Mouse (Mus musculus) midbrain, embryonic 12.5 days (tissue): ENCODE results near the gene Med13l. TPM values are rescaled to one million over a fixed set of nuclear protein-coding genes. Genes with fewer than 3 reads are reported as not detected.

Source experiments
- ATAC-seq: fragments of 200-750 bp; cut with Nextera tagmentation; 2 replicates; pipeline ENCODE4 v1.8.0; 2017; ENCODE audit warnings: low read depth, moderate TSS enrichment, moderate library complexity; ENCODE audit not compliant: low FRiP score
- H3K27ac ChIP-seq: fragments of 300-500 bp; sonication (generic); replicated peaks from 2 replicates; pipeline ENCODE4 v1.5.1; 2016; ENCODE audit warnings: mild to moderate bottlenecking
- H3K27me3 ChIP-seq: fragments of 300-500 bp; sonication (generic); 2 replicates; pipeline ENCODE4 v1.6.1; 2016; ENCODE audit warnings: mild to moderate bottlenecking
- H3K36me3 ChIP-seq: fragments of 300-500 bp; sonication (generic); 2 replicates; pipeline ENCODE4 v1.6.1; 2016
- H3K4me1 ChIP-seq: fragments of 300-500 bp; sonication (generic); 2 replicates; pipeline ENCODE4 v1.6.1; 2016
- H3K4me2 ChIP-seq: fragments of 300-500 bp; sonication (generic); replicated peaks from 2 replicates; pipeline ENCODE4 v1.6.1; 2016; ENCODE audit warnings: mild to moderate bottlenecking, moderate library complexity
- H3K4me3 ChIP-seq: fragments of 300-500 bp; sonication (generic); 2 replicates; pipeline ENCODE4 v1.5.1; 2016; ENCODE audit warnings: mild to moderate bottlenecking
- H3K9ac ChIP-seq: fragments of 300-500 bp; sonication (generic); replicated peaks from 2 replicates; pipeline ENCODE4 v1.6.1; 2016; ENCODE audit warnings: mild to moderate bottlenecking, moderate library complexity
- H3K9me3 ChIP-seq: fragments of 300-500 bp; sonication (generic); 2 replicates; pipeline ENCODE4 v1.6.1; 2016; ENCODE audit warnings: mild to moderate bottlenecking
- WGBS: fragments of 180-500 bp; shearing (Covaris S2); methylation state at CpG from one replicate; pipeline ENCODE4 v1.1.7; 2016; 5-methylcytosine and 5-hydroxymethylcytosine counted together
- polyA plus RNA-seq: library from polyadenylated mRNA; unstranded; fragments of >200 nt; fragmentation: Nextera tagmentation; extraction: Ambion mirVana; gene quantifications from 2 replicates; pipeline ENCODE4 v1.2.1, GENCODE M21; 2016

Gene Med13l
- polyA plus RNA-seq, 1 experiment from 2014 or later, result 14.7 TPM

DNA sequence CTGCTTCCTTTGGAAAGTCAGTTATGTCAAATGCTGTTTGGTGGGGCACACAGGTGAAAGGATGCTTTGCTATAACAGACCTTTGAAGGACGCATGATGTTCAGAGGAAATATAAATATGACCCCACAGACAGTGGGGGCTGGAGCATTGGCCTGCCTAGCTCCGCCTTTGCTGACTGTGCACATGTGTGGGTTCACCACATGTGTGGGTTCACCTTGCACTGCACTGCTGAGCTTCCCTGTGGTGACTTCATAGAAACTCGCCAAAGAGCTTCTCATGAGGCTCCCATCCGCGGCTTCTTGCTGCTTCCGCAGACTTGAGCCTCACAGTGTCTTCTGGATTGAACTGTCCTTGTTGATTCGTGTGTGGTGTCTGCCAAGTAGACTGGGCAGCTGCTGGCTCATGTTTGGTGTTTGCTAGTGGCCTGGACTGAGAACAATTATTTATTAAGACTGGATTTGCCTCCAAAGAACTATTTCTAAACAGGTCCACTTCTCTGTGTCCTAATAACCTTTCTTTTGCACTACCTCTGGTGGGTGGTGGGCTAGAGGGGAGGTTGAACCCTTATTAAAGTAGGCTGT, 59.9 kb downstream of the Med13l start:
- Histone ChIP-seq H3K27ac (peak overlapping the region; percentile 42; the same call in 1 of the 2 replicates), H3K9ac (no peak overlapping the region), H3K4me1 (peaks cover 51% of the 10 kb centered on the region), H3K36me3 (no peaks in the 10 kb centered on the region), H3K27me3 (peaks cover 6% of the 10 kb centered on the region; the same call in 1 of the 2 replicates), H3K4me2 (no peak overlapping the region), H3K4me3 (no peak overlapping the region), H3K9me3 (no peaks in the 10 kb centered on the region)
- 85% methylated on average over 7 of the region's 7 CpGs for WGBS
- ATAC-seq, result peak; percentile 41; the same call in 1 of the 2 replicates

- no peak overlapping the region for H3K27ac ChIP-seq
- no peak overlapping the region for H3K9ac ChIP-seq
- ATAC-seq, result no peak
- H3K4me3 ChIP-seq, result no peak overlapping the region
- peaks cover 48% of the 10 kb centered on the region for H3K4me1 ChIP-seq
- H3K4me2 ChIP-seq, result no peak overlapping the region
- H3K9me3 ChIP-seq, result no peaks in the 10 kb centered on the region
- H3K36me3 ChIP-seq, result no peaks in the 10 kb centered on the region
- 85% methylated on average over 4 of the region's 4 CpGs for WGBS
- H3K27me3 ChIP-seq, result peaks cover 3% of the 10 kb centered on the region; the same call in 1 of the 2 replicates
Measured at GRCm38 (mm10) chr5:118621877-118622276, 61.4 kb downstream of the Med13l start.

DNA sequence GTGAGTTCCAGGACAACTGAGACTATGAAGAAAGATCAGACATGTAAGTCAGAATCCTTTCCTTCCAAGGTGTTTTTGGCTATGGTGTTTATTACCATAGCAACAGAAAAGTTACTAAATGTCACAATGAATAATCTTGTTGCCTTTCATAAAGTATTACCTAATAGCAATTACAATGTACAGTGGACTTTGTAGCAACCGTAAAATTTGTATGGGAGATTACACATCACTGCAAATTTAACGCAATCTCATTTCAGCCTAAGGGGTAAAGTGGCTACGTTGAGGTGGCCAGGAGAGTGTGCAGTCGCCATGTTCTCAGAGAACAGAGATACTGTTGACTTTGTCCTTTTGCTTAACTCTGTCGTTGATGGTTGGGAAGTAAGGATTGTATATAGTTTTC, 61.9 kb downstream of the Med13l start:
- H3K9me3 ChIP-seq, result no peaks in the 10 kb centered on the region

GRCm38 (mm10) chr5:118623797-118624196, 63.3 kb downstream of the Med13l start:
- Histone ChIP-seq H3K4me2 (no peak overlapping the region), H3K27me3 (no peaks in the 10 kb centered on the region), H3K36me3 (no peaks in the 10 kb centered on the region), H3K4me1 (peaks cover 29% of the 10 kb centered on the region), H3K4me3 (no peak overlapping the region), H3K27ac (no peak overlapping the region), H3K9me3 (no peaks in the 10 kb centered on the region), H3K9ac (no peak overlapping the region)
- ATAC-seq, result no peak
- WGBS, result 88% methylated on average over 5 of the region's 5 CpGs

More for the DNA sequence above, 61.9 kb downstream of the Med13l start:
- Histone ChIP-seq H3K9ac (no peak overlapping the region), H3K27ac (no peak overlapping the region), H3K4me3 (no peak overlapping the region), H3K27me3 (peaks cover 3% of the 10 kb centered on the region; the same call in 1 of the 2 replicates), H3K4me2 (no peak overlapping the region), H3K4me1 (peaks cover 43% of the 10 kb centered on the region), H3K36me3 (no peaks in the 10 kb centered on the region)
- ATAC-seq, result no peak
- 95% methylated on average over 5 of the region's 5 CpGs for WGBS

GRCm38 (mm10) chr5:118627630-118628029, 67.2 kb downstream of the Med13l start:
- 91% methylated on average over 5 of the region's 5 CpGs for WGBS
- Histone ChIP-seq H3K27me3 (no peaks in the 10 kb centered on the region), H3K4me3 (no peak overlapping the region), H3K9ac (no peak overlapping the region), H3K4me2 (no peak overlapping the region), H3K36me3 (no peaks in the 10 kb centered on the region), H3K27ac (no peak overlapping the region), H3K9me3 (no peaks in the 10 kb centered on the region), H3K4me1 (peaks cover 7% of the 10 kb centered on the region; the same call in 1 of the 2 replicates)
- no peak for ATAC-seq

DNA sequence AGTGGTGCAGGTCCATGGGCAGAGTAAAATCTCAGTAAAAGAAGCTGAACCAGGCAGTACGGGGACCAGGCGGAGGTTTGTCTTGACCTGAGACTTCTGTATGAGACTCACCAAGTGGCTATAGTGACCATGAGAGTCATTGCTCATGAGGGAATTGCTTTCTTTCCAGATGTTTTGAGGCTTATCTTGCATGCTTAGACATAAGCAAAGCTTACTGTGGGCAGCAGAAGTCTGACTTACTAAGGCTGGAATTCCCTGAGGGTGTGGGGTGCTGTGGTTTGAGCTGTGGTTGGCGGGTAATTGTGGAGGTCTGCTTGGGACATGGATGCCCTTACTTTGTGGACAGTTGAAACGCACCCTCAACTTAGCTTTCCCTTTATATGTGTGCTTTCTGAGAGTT, 67.7 kb downstream of the Med13l start:
- Histone ChIP-seq H3K27ac (no peak overlapping the region), H3K4me1 (peaks cover 7% of the 10 kb centered on the region; the same call in 1 of the 2 replicates), H3K27me3 (no peaks in the 10 kb centered on the region), H3K9me3 (no peaks in the 10 kb centered on the region), H3K4me3 (no peak overlapping the region), H3K36me3 (no peaks in the 10 kb centered on the region), H3K4me2 (no peak overlapping the region), H3K9ac (no peak overlapping the region)
- WGBS, result 93% methylated on average over 4 of the region's 4 CpGs
- ATAC-seq, result no peak

DNA sequence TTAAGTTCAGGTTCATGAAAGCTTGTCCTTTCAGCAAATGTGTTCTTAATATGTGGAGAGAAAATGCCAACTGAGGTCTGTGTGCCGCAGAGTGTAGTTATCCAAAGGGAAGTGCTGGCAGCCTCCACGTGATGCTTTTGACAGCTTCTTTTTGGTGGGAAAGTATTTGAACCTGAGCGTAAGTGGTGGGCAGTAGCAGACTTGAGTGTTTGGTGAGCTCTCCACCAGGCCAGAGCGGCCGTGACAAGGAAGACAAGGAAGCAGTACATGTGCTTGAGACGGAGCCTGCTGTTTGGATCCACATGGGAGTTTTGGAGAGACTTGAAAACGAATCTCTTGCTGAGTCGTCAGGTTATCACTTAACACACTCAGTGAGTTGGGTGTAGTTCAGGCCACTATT, 71.9 kb downstream of the Med13l start:
- H3K27ac ChIP-seq, result no peak overlapping the region
- 81% methylated on average over 8 of the region's 8 CpGs for WGBS
- no peak for ATAC-seq
- H3K9me3 ChIP-seq, result no peaks in the 10 kb centered on the region
- no peaks in the 10 kb centered on the region for H3K27me3 ChIP-seq
- H3K36me3 ChIP-seq, result no peaks in the 10 kb centered on the region
- H3K9ac ChIP-seq, result no peak overlapping the region
- no peak overlapping the region for H3K4me3 ChIP-seq
- H3K4me1 ChIP-seq, result peaks cover 23% of the 10 kb centered on the region
- H3K4me2 ChIP-seq, result no peak overlapping the region

GRCm38 (mm10) chr5:118633106-118633505, 72.6 kb downstream of the Med13l start:
- Histone ChIP-seq H3K27ac (no peak overlapping the region), H3K4me1 (peaks cover 25% of the 10 kb centered on the region), H3K27me3 (no peaks in the 10 kb centered on the region), H3K4me2 (no peak overlapping the region), H3K36me3 (no peaks in the 10 kb centered on the region), H3K4me3 (no peak overlapping the region), H3K9me3 (no peaks in the 10 kb centered on the region), H3K9ac (no peak overlapping the region)
- 77% methylated on average over 8 of the region's 8 CpGs for WGBS
- ATAC-seq, result no peak

GRCm38 (mm10) chr5:118635476-118636187, 75.2 kb downstream of the Med13l start:
- Histone ChIP-seq H3K9me3 (no peaks in the 10 kb centered on the region), H3K4me3 (no peak overlapping the region), H3K9ac (0 out of 2 replicates have a peak overlapping the region, but pooled peaks have one; percentile 34), H3K36me3 (no peaks in the 10 kb centered on the region), H3K4me1 (peaks cover 25% of the 10 kb centered on the region), H3K27ac (peak overlapping the region; percentile 54), H3K27me3 (no peaks in the 10 kb centered on the region), H3K4me2 (peak overlapping the region; percentile 15; the same call in 1 of the 2 replicates)
- ATAC-seq, result peak; percentile 58; the same call in 1 of the 2 replicates
- 2% methylated on average over 11 of the region's 11 CpGs for WGBS

DNA sequence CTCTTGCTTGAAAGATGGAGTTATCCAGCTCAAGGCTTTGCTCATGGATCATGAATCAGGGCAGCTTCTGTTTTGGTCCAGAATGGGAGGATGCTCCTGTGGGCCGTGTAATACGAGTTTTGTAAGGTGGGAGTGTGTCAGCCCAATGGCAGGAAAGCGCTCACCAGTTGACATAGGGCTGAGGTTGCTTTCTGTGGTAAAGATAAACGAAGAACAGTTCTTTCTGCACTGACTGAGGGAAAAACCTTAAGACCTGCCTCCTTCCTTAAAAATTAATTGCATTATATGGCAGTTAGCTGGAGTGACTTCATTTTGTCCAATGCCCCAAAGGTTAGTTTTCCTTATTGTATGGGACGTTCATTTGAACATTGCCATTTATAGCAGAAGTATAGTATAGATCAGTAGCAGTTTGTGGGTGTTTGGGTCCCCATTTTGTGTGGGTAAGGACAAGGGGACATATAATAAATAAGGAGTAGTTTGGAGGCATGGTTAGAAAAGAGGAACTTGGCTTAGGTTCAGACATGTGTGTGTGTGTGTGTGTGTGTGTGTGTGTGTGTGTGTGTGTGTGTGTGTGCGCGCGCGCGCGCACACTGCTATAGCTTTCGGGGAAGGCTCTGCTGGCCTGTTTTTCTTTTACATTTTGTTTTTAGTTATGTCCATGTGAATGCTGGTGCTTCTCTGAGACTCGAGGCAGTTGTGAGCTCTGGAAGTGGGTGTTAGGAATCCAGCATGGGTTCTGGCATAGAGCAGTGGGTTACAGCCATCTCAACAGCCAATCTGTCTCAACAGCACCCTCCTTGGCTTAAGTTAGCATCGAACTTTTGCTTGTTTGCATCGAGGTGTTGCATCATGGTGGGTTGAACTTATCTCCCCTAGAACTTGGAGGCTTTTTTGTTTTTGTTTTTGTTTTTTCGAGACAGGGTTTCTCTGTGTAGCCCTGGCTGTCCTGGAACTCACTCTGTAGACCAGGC, 76.2 kb downstream of the Med13l start:
- Histone ChIP-seq H3K4me2 (no peak overlapping the region), H3K4me3 (no peak overlapping the region), H3K9ac (no peak overlapping the region), H3K4me1 (peaks cover 25% of the 10 kb centered on the region), H3K9me3 (no peaks in the 10 kb centered on the region), H3K27me3 (no peaks in the 10 kb centered on the region), H3K27ac (peak overlapping the region; percentile 54), H3K36me3 (no peaks in the 10 kb centered on the region)
- WGBS, result 89% methylated on average over 16 of the region's 16 CpGs
- ATAC-seq, result no peak

GRCm38 (mm10) chr5:118637931-118638330, 77.5 kb downstream of the Med13l start:
- 78% methylated on average over 4 of the region's 4 CpGs for WGBS
- Histone ChIP-seq H3K4me3 (no peak overlapping the region), H3K36me3 (no peaks in the 10 kb centered on the region), H3K27me3 (no peaks in the 10 kb centered on the region), H3K9me3 (no peaks in the 10 kb centered on the region), H3K9ac (no peak overlapping the region), H3K4me1 (peaks cover 26% of the 10 kb centered on the region), H3K4me2 (no peak overlapping the region), H3K27ac (no peak overlapping the region)
- ATAC-seq, result no peak
